Mouse (Mus musculus): ENCODE results near the gene Pacs2.
A peak's percentile ranks its signal among the peaks of the same experiment; 100 is the strongest.

Gene Pacs2

DNA sequence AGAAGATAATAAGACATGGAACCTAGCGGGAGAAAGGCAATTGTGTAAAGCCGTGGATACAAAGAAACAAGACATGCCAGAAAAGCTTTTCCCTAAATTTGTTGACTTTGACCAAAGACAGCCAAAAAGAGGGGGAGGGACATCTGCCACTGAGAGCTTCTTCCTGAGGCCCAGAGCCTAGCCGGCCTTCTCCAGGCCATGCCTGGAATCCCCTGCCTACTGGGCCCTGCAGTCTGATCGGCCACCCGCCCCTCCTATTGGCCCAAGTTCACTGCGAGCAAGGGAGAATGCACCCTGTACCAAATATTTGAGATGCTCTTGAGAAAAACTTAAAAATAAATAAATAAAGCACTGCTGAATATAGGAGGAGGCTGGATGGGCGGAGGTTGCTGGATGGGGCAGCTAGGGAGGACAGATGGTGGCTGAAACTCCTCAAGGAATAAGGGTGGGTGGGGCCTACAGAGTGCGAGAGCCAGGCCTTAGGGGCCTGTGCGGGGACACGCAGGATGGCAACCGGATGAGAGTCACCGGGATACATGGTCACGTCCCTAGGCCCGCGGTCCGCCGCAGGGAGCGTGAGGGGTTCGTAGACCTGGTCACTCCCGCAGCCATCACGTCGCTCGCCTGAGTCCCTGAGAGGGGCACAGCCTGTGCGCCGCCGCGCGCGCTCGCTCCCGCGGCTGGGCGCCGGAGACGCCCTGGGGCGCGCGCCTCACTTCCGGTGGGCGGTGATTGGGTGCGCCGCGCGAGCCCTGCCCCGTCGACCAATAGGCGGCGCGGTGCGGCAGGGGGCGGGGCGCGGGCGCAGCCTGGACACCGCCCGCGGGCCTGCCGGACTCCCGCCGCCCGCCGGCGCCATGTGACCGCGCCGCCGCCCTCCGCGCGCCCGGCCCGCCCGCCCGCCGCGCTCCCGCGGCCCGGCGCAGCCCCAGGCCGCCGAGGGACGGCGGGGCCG, at the start of gene Pacs2:
Pacs2 (plus strand) TSS at position 905 of the 955 bp plus-strand sequence.
- DNase-seq (ENCODE audit: low read depth, low spot score): peak; percentile 84

DNA sequence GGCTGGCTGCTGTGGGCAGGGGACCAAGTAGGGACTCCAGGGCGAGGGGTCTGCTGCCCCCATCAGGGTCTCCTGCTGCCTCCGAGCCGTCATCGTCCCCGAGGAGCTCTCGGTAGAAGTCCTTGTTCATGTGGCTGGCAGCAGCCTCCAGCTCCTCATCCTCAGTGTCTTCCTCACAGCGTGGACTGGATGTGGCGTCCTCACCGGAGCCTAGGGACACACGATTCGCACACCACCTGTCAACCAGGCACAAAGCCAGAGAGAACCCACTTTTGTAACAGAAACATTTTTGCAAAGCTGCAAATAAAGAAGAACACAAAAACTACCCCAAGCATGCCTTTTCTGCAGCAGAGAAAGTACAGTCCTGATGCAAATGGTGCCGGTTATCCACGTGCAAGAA, 48.5 kb upstream of the Pacs2 start:
- no peak for DNase-seq (ENCODE audit: low read depth, low spot score)

DNA sequence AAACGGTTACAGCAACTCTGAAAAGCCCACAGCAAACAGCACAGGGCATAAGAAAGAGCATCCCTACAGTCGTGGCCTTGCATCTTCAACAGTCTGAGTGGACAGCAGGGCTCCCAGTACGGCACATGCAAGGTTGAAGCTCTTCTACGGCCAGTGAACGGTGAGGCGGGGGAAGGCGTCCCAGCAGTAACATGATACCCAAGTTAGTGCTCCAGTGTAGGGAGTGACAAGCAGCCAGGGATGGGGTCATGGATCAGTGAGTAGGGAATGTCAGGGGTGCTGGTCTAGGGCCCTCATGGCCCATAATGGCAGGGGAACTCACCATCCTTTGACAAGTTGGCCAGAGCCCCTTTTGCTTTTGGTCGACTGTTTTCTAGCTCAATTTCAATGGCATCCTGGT, 45.4 kb upstream of the Pacs2 start:
- DNase-seq (ENCODE audit: low read depth, low spot score): no peak

GRCm38 (mm10) chr12:112969616-112970015, 44.7 kb upstream of the Pacs2 start:
- no peak for DNase-seq (ENCODE audit: low read depth, low spot score)

DNA sequence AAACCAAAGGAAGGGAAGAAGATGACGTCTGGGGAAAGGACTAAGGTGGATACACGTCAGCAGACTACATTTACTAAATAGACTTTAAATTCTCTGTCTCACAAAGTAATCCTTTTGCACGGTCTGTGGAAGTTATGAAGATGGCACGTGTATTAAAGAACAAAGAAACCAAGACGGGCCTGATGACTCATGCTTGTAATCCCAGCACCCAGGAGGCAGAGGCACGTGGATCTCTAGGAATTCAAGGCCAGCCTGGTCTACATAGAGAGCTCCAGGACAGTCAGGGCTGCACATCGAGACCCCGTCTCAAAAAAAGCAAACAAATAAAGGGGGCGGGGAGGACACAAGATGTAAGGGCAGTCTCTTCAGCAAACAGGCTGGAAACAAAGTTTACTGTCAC, 39.6 kb upstream of the Pacs2 start:
- DNase-seq (ENCODE audit: low read depth, low spot score): no peak

DNA sequence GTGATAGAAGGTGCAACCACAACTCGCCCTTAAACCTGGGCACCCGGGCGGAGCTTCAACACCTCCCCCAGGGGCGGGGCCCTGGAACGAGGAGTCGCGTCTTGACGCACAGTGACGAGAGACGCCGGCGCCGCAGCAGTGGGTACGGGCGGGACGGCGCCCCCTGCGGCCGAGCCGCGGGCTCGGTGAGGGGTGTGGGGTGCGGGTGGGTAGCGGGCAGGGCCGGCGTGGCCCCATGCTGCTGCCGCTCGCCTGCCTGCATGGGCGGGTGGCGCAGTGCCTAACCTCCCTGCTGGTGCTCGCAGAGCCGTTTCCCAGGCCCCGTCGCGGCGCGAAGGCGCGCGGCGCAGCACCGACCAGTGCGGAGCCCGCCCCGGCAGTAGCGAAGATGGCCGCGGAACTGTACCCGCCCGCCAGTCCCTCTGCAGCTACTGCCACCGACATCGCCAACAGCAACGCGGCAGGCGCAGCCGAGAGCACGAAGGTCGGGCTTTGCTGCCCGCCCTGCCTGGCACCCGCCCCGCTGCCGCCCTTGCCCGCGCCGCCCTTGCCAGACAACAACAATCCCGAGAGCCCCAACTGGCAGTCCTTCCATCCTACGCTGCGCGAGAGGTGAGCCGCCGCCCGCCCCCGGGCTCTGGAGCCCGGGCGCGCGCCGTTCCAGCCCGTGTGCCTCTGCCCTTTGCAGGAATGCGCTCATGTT, 37.8 kb upstream of the Pacs2 start, which contains the start of gene Btbd6:
Btbd6 (plus strand) TSS at position 112 of the 703 bp plus-strand sequence.
- DNase-seq (ENCODE audit: low read depth, low spot score): peak; percentile 72

DNA sequence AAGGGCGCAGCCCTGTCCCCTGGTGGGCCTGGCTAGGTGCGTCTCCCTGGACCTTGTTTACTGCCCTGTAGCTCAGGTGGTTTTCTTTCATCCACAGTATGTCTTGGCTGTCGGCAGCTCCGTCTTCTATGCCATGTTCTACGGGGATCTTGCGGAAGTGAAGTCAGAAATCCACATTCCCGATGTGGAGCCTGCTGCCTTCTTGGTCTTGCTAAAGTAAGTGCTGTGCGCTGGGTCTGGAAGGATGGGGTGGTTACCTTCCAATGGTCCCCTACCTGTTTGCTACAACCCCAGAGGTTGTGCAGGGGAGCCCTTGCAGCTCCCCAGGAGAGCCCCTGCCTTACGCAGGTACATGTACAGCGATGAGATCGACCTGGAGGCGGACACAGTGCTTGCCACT, 37.2 kb upstream of the Pacs2 start:
- no peak for DNase-seq (ENCODE audit: low read depth, low spot score)

GRCm38 (mm10) chr12:112982031-112982430, 32.3 kb upstream of the Pacs2 start:
- DNase-seq (ENCODE audit: low read depth, low spot score): no peak

DNA sequence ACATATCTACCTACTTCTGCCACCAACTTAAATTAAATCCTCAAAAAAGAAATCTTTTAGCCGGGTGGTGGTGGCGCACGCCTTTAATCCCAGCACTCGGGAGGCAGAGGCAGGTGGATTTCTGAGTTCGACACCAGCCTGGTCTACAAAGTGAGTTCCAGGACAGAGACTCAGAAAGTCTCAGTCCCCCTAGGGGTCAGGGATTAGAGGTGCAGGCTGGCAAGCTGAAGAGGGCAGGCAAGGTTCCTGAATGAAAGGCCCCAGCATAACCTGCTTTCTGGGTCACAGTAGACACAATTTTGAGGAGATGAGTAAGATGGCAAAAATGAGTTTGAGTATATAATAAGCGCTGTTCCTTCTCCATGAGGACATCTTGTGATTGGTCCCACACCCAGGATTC, 29.0 kb upstream of the Pacs2 start:
- DNase-seq (ENCODE audit: low read depth, low spot score): no peak

DNA sequence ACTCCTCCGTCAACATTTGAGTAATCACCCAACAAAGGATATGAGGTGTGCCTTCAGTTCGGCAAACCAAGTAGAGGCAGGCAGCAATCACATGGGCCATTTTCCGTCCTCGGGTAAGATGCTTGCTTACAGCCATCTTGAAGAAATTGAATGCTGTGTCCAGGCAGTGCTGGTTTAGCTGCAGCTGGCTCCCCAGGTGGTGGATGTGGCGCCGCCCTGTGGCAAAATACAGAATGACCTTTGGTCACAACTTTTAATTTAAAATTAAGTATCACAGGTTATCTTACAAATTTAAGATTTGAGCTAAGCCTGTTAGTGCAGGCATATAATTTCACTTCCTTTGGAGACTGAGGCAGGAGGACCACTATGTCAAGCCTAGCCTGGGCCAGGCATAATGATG, 26.4 kb upstream of the Pacs2 start:
- DNase-seq (ENCODE audit: low read depth, low spot score): no peak

DNA sequence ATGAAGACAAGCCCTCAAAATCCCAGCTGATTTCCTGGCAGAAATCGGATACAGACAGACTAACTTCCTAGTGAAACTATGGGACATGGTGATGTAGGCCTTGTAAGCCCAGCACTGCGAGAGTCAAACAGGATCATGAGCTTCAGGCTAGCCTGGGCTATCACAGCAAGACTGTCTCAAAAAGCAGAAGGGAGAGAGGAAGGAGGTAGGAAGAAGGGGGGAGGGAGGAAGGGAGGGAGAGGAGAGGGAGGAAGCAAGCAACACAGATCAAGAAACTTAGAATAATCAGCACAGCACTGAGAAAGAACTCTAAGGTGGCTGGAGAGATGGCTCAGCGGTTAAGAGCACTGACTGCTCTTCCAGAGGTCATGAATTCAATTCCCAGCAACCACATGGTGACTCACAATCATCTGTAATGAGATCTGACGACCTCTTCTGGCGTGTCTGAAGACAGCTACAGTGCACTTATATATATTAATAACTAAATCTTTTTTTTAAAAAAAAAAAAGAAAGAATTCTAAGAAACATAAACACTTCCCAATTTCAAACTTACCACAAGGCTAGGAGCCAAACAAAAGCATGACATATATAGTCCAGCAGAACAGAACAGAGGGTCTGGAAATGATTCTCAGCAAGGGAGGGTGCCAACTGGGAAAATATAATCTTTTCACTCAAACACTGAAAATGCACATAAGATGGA, 23.5 kb upstream of the Pacs2 start:
- DNase-seq (ENCODE audit: low read depth, low spot score): no peak

DNA sequence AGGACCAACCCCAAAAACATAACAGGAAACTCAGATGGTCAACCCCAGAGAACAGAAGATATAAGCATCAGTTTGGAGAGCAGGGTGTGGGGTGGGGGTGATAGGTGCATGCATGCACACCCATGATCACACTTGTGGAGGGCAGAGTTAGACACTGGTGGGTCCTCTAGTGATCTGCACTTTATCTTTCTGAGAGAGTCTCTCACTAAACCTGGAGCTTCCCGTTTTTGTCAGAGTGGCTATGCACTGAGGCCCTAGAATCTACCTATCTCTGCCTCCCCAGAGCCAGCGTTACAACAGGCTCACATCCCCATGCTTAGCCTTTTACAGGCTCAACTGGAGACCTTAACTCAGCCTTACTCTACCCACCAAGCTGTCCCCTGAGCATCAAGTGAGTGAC, 22.9 kb upstream of the Pacs2 start:
- DNase-seq (ENCODE audit: low read depth, low spot score): no peak

DNA sequence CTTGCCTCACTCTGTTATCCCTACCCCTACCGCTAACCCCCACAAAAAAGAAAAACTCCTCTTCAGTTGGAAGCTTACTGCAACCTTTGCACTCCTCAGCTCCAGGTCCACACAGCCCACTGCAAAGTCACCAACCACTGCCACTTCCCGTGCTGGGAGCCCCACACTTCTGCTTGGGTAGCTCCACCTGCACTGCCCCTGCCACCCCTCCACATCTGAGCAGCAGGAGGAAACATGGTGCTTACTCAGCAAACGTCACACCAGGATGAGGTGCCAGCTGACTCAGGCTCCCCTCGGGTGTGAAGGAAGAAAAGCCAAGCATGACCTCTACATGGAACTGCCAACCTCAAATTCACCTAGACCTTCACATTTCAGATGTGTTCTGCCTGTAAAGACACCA, 20.2 kb upstream of the Pacs2 start:
- DNase-seq (ENCODE audit: low read depth, low spot score): no peak

DNA sequence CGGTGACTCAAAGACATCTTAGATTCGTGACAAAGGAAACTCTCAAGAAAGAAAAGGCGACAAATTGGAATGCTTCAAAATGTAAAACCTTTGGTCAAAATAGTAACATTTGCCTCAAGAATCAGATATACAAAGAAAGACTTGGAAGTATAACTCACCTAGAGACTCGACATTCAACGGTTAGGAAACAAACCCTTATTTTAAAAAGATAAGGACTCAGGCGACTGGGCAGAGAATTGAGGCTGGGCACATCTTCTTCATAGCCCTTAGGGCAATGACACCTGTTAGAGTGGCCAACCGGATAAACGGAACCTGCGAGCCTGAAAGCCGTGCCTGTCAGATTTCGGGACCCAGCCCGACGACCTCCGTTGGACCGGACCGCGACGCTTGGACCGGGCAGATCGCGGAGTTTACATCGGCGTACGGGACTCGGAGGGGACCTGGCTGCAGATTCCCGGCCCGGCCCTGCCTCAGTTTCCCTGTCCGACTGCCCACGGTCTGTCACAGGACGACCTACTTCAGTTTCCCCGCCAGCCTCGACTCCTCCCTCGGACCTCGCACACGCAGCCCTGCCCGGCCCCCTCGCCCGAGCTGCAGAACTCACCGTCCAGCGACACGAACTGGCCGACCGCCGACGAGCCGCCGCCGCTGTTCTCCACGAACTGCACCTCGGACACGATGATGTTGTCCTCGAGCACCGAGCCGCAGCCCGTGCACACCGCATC, 14.6 kb upstream of the Pacs2 start:
- DNase-seq (ENCODE audit: low read depth, low spot score): no peak

DNA sequence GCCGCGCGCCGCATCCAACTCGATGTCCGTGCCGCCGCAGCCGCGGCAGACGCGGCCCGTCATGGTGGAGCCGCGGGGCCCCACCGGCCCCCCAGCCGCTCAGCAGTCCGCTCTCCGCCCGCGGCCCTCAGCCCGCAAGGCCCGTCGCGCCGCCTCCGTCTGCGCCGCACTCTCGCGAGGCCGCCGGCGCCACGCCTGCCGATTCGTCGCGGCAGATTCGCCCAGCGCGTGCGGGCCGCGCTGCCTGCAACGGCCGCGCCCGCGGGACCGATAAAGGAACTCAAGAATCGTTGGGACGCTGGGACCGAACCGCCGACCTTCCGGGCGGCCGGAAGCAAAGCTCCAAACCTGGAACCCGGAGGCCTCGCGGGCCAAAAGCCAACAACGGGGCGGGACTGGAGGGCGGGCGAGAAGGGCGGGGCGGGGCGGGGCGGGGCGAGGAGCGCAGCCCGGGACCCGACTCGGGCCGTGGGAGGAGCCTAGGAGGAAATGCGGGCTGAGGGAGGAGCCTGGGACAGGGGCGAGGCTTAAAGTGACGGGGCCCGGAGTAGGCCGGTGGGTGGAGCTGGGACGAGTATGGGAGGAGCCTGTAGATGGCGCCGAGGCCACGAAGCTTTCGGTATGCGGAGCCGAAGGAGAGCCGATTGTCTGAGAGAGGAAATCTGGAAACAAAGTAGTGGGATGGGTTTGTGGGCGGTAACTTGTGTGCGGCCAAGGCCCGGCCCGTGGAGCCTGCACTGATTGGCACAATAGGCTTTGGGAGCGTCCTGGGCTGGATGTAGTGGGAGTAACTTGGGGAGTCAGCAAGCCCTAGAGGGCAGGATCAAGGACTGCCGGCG, 13.8 kb upstream of the Pacs2 start, which contains the start of gene Brf1:
Brf1 (minus strand) TSS at position 411 of the 839 bp plus-strand sequence.
- peak; percentile 89 for DNase-seq (ENCODE audit: low read depth, low spot score)

- no peak for DNase-seq (ENCODE audit: low read depth, low spot score)
Measured at GRCm38 (mm10) chr12:113001133-113001474, 13.2 kb upstream of the Pacs2 start.

DNA sequence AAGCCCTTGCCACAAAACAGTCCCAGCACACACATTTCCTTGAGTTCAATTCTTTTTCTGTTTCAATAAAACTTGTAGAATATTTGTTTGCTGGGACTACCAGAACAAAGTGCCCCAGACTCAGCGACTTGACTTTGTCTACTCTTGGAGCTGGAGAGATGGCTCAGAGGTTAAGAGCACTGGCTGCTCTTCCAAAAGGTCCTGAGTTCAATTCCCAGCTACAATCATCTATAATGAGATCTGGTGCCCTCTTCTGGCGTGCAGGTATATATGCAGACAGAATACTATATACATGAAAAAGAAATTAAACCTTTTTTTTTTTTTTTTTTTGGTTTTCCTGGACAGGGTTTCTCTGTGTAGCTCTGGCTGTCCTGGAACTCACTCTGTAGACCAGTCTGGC, 11.6 kb upstream of the Pacs2 start:
- DNase-seq (ENCODE audit: low read depth, low spot score): no peak

GRCm38 (mm10) chr12:113004011-113004410, 10.3 kb upstream of the Pacs2 start:
- DNase-seq (ENCODE audit: low read depth, low spot score): no peak

DNA sequence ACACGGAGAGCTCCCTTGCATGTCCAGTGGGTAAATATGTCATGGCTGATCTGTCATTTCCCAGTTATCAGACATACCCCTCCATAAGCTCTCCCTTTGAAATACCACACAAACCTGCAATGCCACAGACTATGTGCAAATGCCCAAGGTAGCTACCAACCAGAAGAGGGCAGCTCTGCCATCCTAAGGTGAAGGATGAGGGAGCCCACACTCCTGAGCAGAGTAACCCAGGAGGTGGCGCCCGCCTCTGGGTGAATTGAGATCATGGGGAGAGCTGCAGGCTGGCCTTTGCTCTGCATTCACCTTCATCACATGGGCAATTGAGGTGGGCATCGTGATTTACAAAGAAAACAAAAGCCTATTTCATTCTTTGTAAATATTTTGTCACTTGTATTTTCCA, 9.3 kb upstream of the Pacs2 start:
- DNase-seq (ENCODE audit: low read depth, low spot score): no peak

GRCm38 (mm10) chr12:113011702-113012360, 2.5 kb upstream of the Pacs2 start:
- DNase-seq (ENCODE audit: low read depth, low spot score): no peak
